23 mouse cellular contexts compared by ENCODE assay signal in genomic region chr9:13875340-13875739, GRCm38 (mm10). TPM values are rescaled to one million over a fixed set of nuclear protein-coding genes. Genes with fewer than 3 reads are reported as not detected.
A peak's percentile ranks its signal among the peaks of the same experiment; 100 is the strongest.
DNase-seq lines count a peak whose midpoint lies in the region; TF ChIP-seq lines count a peak whose summit lies in the region.
"Had no signal": no experiment of that assay in that cellular context is flagged by ENCODE, and none has a peak within 500 bp of the region (broad histone marks: within the 10 kb centered on the region; RNA-seq: fewer than 3 reads in every experiment).

No protein-coding gene starts in this region.

- H3K27ac ChIP-seq in gastrocnemius, adult 2 months = peak overlapping the region; percentile 16
- H3K27ac ChIP-seq: embryonic facial prominence, embryonic 15.5 days; heart, embryonic 13.5 days; hindbrain, postnatal 0 days; kidney, postnatal 0 days; limb, embryonic 12.5 days; liver, embryonic 12.5 days; midbrain, embryonic 10.5 days; stomach, embryonic 15.5 days had no signal

- H3K4me3 ChIP-seq in gastrocnemius, adult 2 months = no peak overlapping the region
- H3K4me3 ChIP-seq: embryonic facial prominence, embryonic 15.5 days; heart, embryonic 13.5 days; limb, embryonic 12.5 days; liver, embryonic 12.5 days; midbrain, embryonic 10.5 days; myocyte; stomach, embryonic 15.5 days had no signal

- no peak for TF ChIP-seq CTCF in gastrocnemius, adult 2 months (IDR thresholded peaks at IDR 0.05)

- DNase-seq in gastrocnemius, adult 2 months = no peak
- no peak for DNase-seq in gastrocnemius, postnatal 36 days
- peak; percentile 58 for DNase-seq in 3134 (ENCODE audit: extremely low read depth, insufficient read length, low spot score)
- peak; percentile 27 for DNase-seq in Muller cell, postnatal 12 days (ENCODE audit: inconsistent ontology term)
- peak; percentile 68 for DNase-seq in fibroblast of lung, adult 2 months (ENCODE audit: low read depth)
- no peak for DNase-seq in cerebellum, postnatal 4 days (ENCODE audit: low spot score in 2 of 2)
- DNase-seq in thymus, postnatal 14 days = no peak
- DNase-seq: adrenal gland, postnatal 14 days; cerebellum, adult 8-10 months; heart, postnatal 14 days; lung, adult 18-20 months; lung, postnatal 10 days; right cerebral cortex, adult 18-20 months; right cerebral cortex, postnatal 4 days had no signal

- intact Hi-C loops in gastrocnemius, adult 2 months (cut with DNase I) = no loop called here
- intact Hi-C loops in gastrocnemius, postnatal 36 days (cut with DNase I) = no loop called here

RNA-seq across cellular contexts. Expression of gene Fam76b, which starts 47.8 kb away (rescaled TPM):
- total RNA-seq in gastrocnemius, adult 2 months (2021) = 1 to 10 TPM; 4.9 to 5.3 TPM
- 1 to 10 TPM; 6.1 to 6.2 TPM for total RNA-seq in gastrocnemius, postnatal 36 days (2021)

RNA-seq across cellular contexts. Expression of gene Cep57, which starts 48.4 kb away (rescaled TPM):
- 1 to 10 TPM; 5.7 to 7.0 TPM for total RNA-seq in gastrocnemius, adult 2 months (2021)
- 1 to 10 TPM; 3.8 to 7.1 TPM for total RNA-seq in gastrocnemius, postnatal 36 days (2021)

Comparison
In these comparisons a context has a peak if more than half of its experiments do, and no peak if none do; other contexts are left out.
1. DNase-seq: peak in 3134 (single experiment), Muller cell, postnatal 12 days (single experiment) and fibroblast of lung, adult 2 months (single experiment); none in gastrocnemius, adult 2 months (single experiment), gastrocnemius, postnatal 36 days (0 of 2), cerebellum, postnatal 4 days (0 of 2) and thymus, postnatal 14 days (single experiment).